Mouse (Mus musculus): ENCODE measurements at regions not wholly inside any gene's neighbourhood (a gene's known extent, or its start where the extent isn't known, plus 50 kb on each side); places are given as distances from the start of the nearest gene placed in this dataset.

- no peak for DNase-seq
Measured at GRCm38 (mm10) chr16:30875235-30875829, 205.9 kb downstream of the Xxylt1 start.

- DNase-seq: no peak
Measured at GRCm38 (mm10) chr16:30878821-30879220, 202.4 kb downstream of the Xxylt1 start.

GRCm38 (mm10) chr16:30879878-30880277, 201.4 kb downstream of the Xxylt1 start:
- DNase-seq: no peak

- no peak for DNase-seq
Measured at GRCm38 (mm10) chr16:30880682-30881081, 200.6 kb downstream of the Xxylt1 start.

- no peak for DNase-seq
Measured at GRCm38 (mm10) chr16:30881186-30881585, 200.0 kb downstream of the Xxylt1 start.

GRCm38 (mm10) chr16:30883490-30884188, 197.6 kb downstream of the Xxylt1 start:
- DNase-seq: no peak

- DNase-seq: no peak
Measured at GRCm38 (mm10) chr16:30884189-30884551, 197.1 kb downstream of the Xxylt1 start.

GRCm38 (mm10) chr16:30886982-30887381, 194.2 kb downstream of the Xxylt1 start:
- no peak for DNase-seq

GRCm38 (mm10) chr16:30887536-30887935, 193.7 kb downstream of the Xxylt1 start:
- DNase-seq: no peak

GRCm38 (mm10) chr16:30888556-30889323, 192.5 kb downstream of the Xxylt1 start:
- no peak for DNase-seq

- DNase-seq: no peak
Measured at GRCm38 (mm10) chr16:30892606-30893005, 188.6 kb downstream of the Xxylt1 start.

GRCm38 (mm10) chr16:30894086-30894485, 187.1 kb downstream of the Xxylt1 start:
- no peak for DNase-seq

- no peak for DNase-seq
Measured at GRCm38 (mm10) chr16:30895021-30895420, 186.2 kb downstream of the Xxylt1 start.

GRCm38 (mm10) chr16:30897371-30897770, 183.9 kb downstream of the Xxylt1 start:
- no peak for DNase-seq

GRCm38 (mm10) chr16:30900121-30900520, 181.1 kb downstream of the Xxylt1 start:
- DNase-seq: no peak

GRCm38 (mm10) chr16:30901309-30901708, 179.9 kb downstream of the Xxylt1 start:
- DNase-seq: no peak

All from right cerebral cortex, adult 18-20 months (tissue).